Mouse (Mus musculus) CH12.LX (cell line): ENCODE results near the gene Gab1. TPM values are rescaled to one million over a fixed set of nuclear protein-coding genes. Genes with fewer than 3 reads are reported as not detected.

Source experiments
- DNase-seq: peaks from one replicate; pipeline ENCODE4 v3.0.0-alpha.2; 2013; ENCODE audit errors: extremely low read depth
- H3K27ac ChIP-seq: 2 replicates; pipeline ENCODE4 v1.5.1; 2012; ENCODE audit warnings: low read depth, mild to moderate bottlenecking, control low read depth, moderate library complexity; ENCODE audit not compliant: insufficient read depth
- H3K27me3 ChIP-seq: replicated peaks from 2 replicates; pipeline ENCODE3; 2012; ENCODE audit warnings: inconsistent platforms
- H3K36me3 ChIP-seq, 2 experiments: replicated peaks in 1 of 2; 2 replicates each; pipeline versions ENCODE3 to v1.6.1; 2012; ENCODE audit warnings: inconsistent platforms in 1 of 2, low read length in 1 of 2, mild to moderate bottlenecking in 1 of 2, mixed read lengths in 1 of 2, moderate library complexity in 1 of 2; ENCODE audit not compliant: control insufficient read depth in 1 of 2, insufficient read depth in 1 of 2
- H3K4me1 ChIP-seq, 2 experiments: 2 replicates each; pipeline ENCODE4 v1.6.1; 2012; ENCODE audit warnings: inconsistent platforms in 1 of 2, moderate library complexity in 1 of 2; ENCODE audit not compliant: insufficient read depth in 2 of 2, control insufficient read depth in 1 of 2
- H3K4me2 ChIP-seq: 2 replicates; pipeline ENCODE4 v1.6.1; 2012; ENCODE audit warnings: low read depth, mild to moderate bottlenecking, control low read depth; ENCODE audit not compliant: poor library complexity, insufficient read depth, severe bottlenecking
- H3K4me3 ChIP-seq, 3 experiments: fragments of 150-350 bp in 1 of 3; sonication (generic) in 1 of 3; replicated peaks in 1 of 3; 2 replicates each; pipeline versions ENCODE3 to v1.5.1; 2011 to 2012; ENCODE audit warnings: low read depth in 2 of 3, low read length in 2 of 3, mild to moderate bottlenecking in 2 of 3, moderate library complexity in 2 of 3, control low read depth in 1 of 3, improper control_type of control experiment in 1 of 3, inconsistent platforms in 1 of 3, mixed read lengths in 1 of 3; ENCODE audit not compliant: poor library complexity in 1 of 3
- H3K79me2 ChIP-seq: replicated peaks from 2 replicates; pipeline ENCODE4 v1.6.1; 2012; ENCODE audit warnings: mild to moderate bottlenecking, moderate library complexity; ENCODE audit not compliant: control insufficient read depth, poor library complexity, insufficient read depth, severe bottlenecking; ENCODE audit errors: extremely low read depth
- H3K9ac ChIP-seq: 2 replicates; pipeline ENCODE4 v1.6.1; 2012; ENCODE audit warnings: low read depth, mild to moderate bottlenecking, control low read depth, moderate library complexity; ENCODE audit not compliant: insufficient read depth
- H3K9me3 ChIP-seq: replicated peaks from 2 replicates; pipeline ENCODE3; 2012; ENCODE audit warnings: low read length, inconsistent platforms, mixed read lengths
- BHLHE40 ChIP-seq: IDR thresholded peaks from 2 replicates; pipeline ENCODE4 v1.6.1; 2011; ENCODE audit warnings: mild to moderate bottlenecking, low read depth, low read length, improper control_type of control experiment
- ETS1 ChIP-seq: conservative IDR thresholded peaks from 2 replicates; pipeline ENCODE4 v1.6.1; 2012; ENCODE audit warnings: low read depth, mild to moderate bottlenecking, inconsistent platforms, low read length, improper control_type of control experiment, moderate library complexity
- GABPA ChIP-seq: IDR thresholded peaks from 2 replicates; pipeline ENCODE4 v1.6.1; 2012; ENCODE audit warnings: low read depth, low read length, improper control_type of control experiment, inconsistent platforms; ENCODE audit not compliant: insufficient replicate concordance
- JUN ChIP-seq: IDR thresholded peaks from 2 replicates; pipeline ENCODE4 v1.6.1; 2011; ENCODE audit warnings: low read depth, mild to moderate bottlenecking, low read length, improper control_type of control experiment, moderate library complexity; ENCODE audit not compliant: insufficient read depth
- MAFK ChIP-seq: IDR thresholded peaks from 2 replicates; pipeline ENCODE4 v1.6.1; 2011; ENCODE audit warnings: low read length, improper control_type of control experiment; ENCODE audit not compliant: insufficient replicate concordance
- MEF2A ChIP-seq: IDR thresholded peaks from 2 replicates; pipeline ENCODE4 v1.6.1; 2014; ENCODE audit warnings: low read depth, mild to moderate bottlenecking, inconsistent platforms, low read length, improper control_type of control experiment, borderline replicate concordance
- MYC ChIP-seq: IDR thresholded peaks from 2 replicates; pipeline ENCODE4 v1.6.1; 2011; ENCODE audit warnings: low read depth, mild to moderate bottlenecking, improper control_type of control experiment, low read length
- PAX5 ChIP-seq: IDR thresholded peaks from 2 replicates; pipeline ENCODE4 v1.6.1; 2012; ENCODE audit warnings: low read length, inconsistent platforms, mixed read lengths
- POLR2A ChIP-seq: IDR thresholded peaks from 2 replicates; pipeline ENCODE4 v1.6.1; 2011; ENCODE audit warnings: low read depth, mild to moderate bottlenecking, improper control_type of control experiment, low read length
- POLR2AphosphoS2 ChIP-seq: IDR thresholded peaks from 2 replicates; pipeline ENCODE4 v1.6.1; 2011; ENCODE audit warnings: low read depth, low read length, improper control_type of control experiment
- RAD21 ChIP-seq: IDR thresholded peaks from 2 replicates; pipeline ENCODE4 v1.6.1; 2011; ENCODE audit warnings: low read depth, mild to moderate bottlenecking, low read length, improper control_type of control experiment, moderate library complexity
- SIN3A ChIP-seq: IDR thresholded peaks from 2 replicates; pipeline ENCODE4 v1.6.1; 2012; ENCODE audit warnings: low read length, improper control_type of control experiment, inconsistent platforms
- USF2 ChIP-seq: conservative IDR thresholded peaks from 2 replicates; pipeline ENCODE4 v1.6.1; 2011; ENCODE audit warnings: low read depth, low read length, improper control_type of control experiment
- ZC3H11A ChIP-seq: IDR thresholded peaks from 2 replicates; pipeline ENCODE4 v1.6.1; 2012; ENCODE audit warnings: low read depth, mild to moderate bottlenecking, inconsistent platforms, low read length, improper control_type of control experiment
- ZKSCAN1 ChIP-seq: IDR thresholded peaks from 2 replicates; pipeline ENCODE4 v1.6.1; 2012; ENCODE audit warnings: low read depth, inconsistent platforms, low read length, improper control_type of control experiment, borderline replicate concordance
- ZMIZ1 ChIP-seq: IDR thresholded peaks from 2 replicates; pipeline ENCODE4 v1.6.1; 2012; ENCODE audit warnings: low read depth, mild to moderate bottlenecking, inconsistent platforms, low read length, improper control_type of control experiment
- dilution Hi-C: fragments of 300-500 bp; cut with MboI; formaldehyde crosslinking; loops from 2 replicates; pipeline ENCODE4 v1.14.3; 2020; ENCODE audit warnings: low sequenced_read_pairs; ENCODE audit not compliant: extremely low pct_unique_long_range_greater_than_20kb, extremely low pct_ligation_motif_present
- in situ Hi-C: fragments of 300-500 bp; cut with MboI; formaldehyde crosslinking; loops from 3 replicates; pipeline ENCODE4 v1.14.3; 2019; ENCODE audit warnings: low sequenced_read_pairs, low pct_ligation_motif_present, low pct_unique_long_range_greater_than_20kb, mixed read lengths
- polyA plus RNA-seq: library from polyadenylated mRNA; unstranded; fragments of >175 nt; gene quantifications from 2 replicates; pipeline ENCODE4 v1.2.1, GENCODE M21; 2012; ENCODE audit warnings: low read depth; ENCODE audit not compliant: insufficient read length
- total RNA-seq, 2 experiments: library from RNA; depleted of rRNA; stranded (reverse); fragments of 300-350 nt in 1 of 2; fragments of >200 nt in 1 of 2; gene quantifications; 2 replicates each; pipeline ENCODE4 v1.2.3; 2012 to 2014

The Gab1 gene
- total and polyA plus RNA-seq, 3 experiments, result 0.08 TPM; not detected in 2

GRCm38 (mm10) chr8:80714461-80714860 is 165.9 kb downstream of the Gab1 start:
- TF ChIP-seq SIN3A, result no peak
- TF ChIP-seq ZKSCAN1, result no peak
- no peak for TF ChIP-seq BHLHE40
- TF ChIP-seq GABPA, result no peak
- no peak for TF ChIP-seq POLR2A
- TF ChIP-seq MAFK, result no peak
- TF ChIP-seq USF2, result no peak
- TF ChIP-seq ZC3H11A, result no peak
- no peak for TF ChIP-seq POLR2AphosphoS2
- no peak for TF ChIP-seq ETS1
- no peak for TF ChIP-seq JUN
- no peak for TF ChIP-seq RAD21
- TF ChIP-seq MYC, result no peak
- no peak for TF ChIP-seq ZMIZ1
- no peak for TF ChIP-seq PAX5
- TF ChIP-seq MEF2A, result no peak
- H3K27me3 ChIP-seq, result no peaks in the 10 kb centered on the region
- no peak overlapping the region for H3K9ac ChIP-seq
- no peak overlapping the region for H3K4me3 ChIP-seq
- DNase-seq, result no peak
- in situ Hi-C loops (loop anchor here (25.0 kb wide), 1 partner anchor 1027 kb away; no protein-coding TSS in a partner anchor), dilution Hi-C loops (no loop called here)
- peaks cover 27 to 57% of the 10 kb centered on the region in 2 experiments for H3K36me3 ChIP-seq
- H3K79me2 ChIP-seq, result 0 out of 2 replicates have a peak, but pooled peaks cover 3% of the 10 kb centered on the region
- H3K27ac ChIP-seq, result no peak overlapping the region
- no peaks in the 10 kb centered on the region for H3K4me1 ChIP-seq
- H3K4me2 ChIP-seq, result no peak overlapping the region
- H3K9me3 ChIP-seq, result peaks cover 5% of the 10 kb centered on the region

Other genes with a start within 250 kb of the Gab1 start
- 54.4 and 74.8 TPM in 2 replicates for gene Smarca5, start 141.0 kb downstream of the Gab1 start, total RNA-seq (2012; rRNA removed)
- gene Smarca5, start 141.0 kb downstream of the Gab1 start, total RNA-seq (2014; rRNA removed), result 109 and 133 TPM in 2 replicates
- 77.1 and 96.6 TPM in 2 replicates for gene Smarca5, start 141.0 kb downstream of the Gab1 start, polyA plus RNA-seq
- 20.4 and 24.4 TPM in 2 replicates for gene Usp38, start 134.4 kb upstream of the Gab1 start, total RNA-seq (2012; rRNA removed)
- 30.6 and 32.2 TPM in 2 replicates for gene Usp38, start 134.4 kb upstream of the Gab1 start, total RNA-seq (2014; rRNA removed)
- gene Usp38, start 134.4 kb upstream of the Gab1 start, polyA plus RNA-seq, result 15.7 and 19.3 TPM in 2 replicates